In the genomic region with DNA sequence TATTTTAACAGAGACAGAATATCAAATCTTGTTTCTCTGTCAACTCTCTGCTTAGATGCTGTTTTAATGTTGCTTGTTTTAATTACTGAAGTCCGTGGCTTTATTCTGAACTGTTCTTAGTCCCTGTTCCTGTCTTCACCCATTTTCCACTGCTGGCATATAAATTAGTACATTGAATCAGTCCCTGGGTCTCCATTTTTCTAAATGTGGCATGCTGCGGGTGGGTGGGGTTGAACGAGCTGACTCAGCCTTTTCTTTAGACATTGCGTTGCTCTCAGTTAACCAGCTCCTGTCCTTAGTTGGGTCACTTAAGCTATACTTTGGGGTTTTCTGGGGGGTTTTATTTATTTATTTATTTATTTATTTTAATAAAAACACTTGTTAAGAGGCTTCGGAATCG, we compare ENCODE assay signal across 9 mouse cellular contexts. TPM values are rescaled to one million over a fixed set of nuclear protein-coding genes. Genes with fewer than 3 reads are reported as not detected.
DNase-seq lines count a peak whose midpoint lies in the region; ATAC-seq and TF ChIP-seq lines count a peak whose summit lies in the region.
"Had no signal": no experiment of that assay in that cellular context is flagged by ENCODE, and none has a peak within 500 bp of the region (broad histone marks: within the 10 kb centered on the region; RNA-seq: fewer than 3 reads in every experiment).

No protein-coding gene starts in this region.

- TF ChIP-seq CTCF in lung, postnatal 0 days (IDR thresholded peaks at IDR 0.05), result no peak
- no peak for TF ChIP-seq CTCF in lung, adult 2 months (IDR thresholded peaks at IDR 0.05; ENCODE audit: insufficient read depth, low read length)
- no peak for TF ChIP-seq CTCF in embryonic fibroblast, embryonic 13.5 days (IDR thresholded peaks at IDR 0.05; ENCODE audit: borderline replicate concordance, insufficient read depth, low read length)

- no peak overlapping the region; the same call in 1 of the 2 replicates for H3K4me3 ChIP-seq in heart, embryonic 10.5 days
- H3K4me3 ChIP-seq in lung, postnatal 0 days (ENCODE audit: low read depth, low read length), result no peak overlapping the region
- H3K4me3 ChIP-seq in lung, adult 2 months (replicated peaks; ENCODE audit: extremely low read depth, low read depth, low read length), result no peak overlapping the region
- peak overlapping the region; percentile 95 for H3K4me3 ChIP-seq in embryonic fibroblast, embryonic 13.5 days (ENCODE audit: insufficient read depth, low read length)
- no peak overlapping the region for H3K4me3 ChIP-seq in myocyte

- DNase-seq in heart, embryonic 10.5 days (ENCODE audit: low spot score), result no peak
- DNase-seq in heart, adult 9 months (ENCODE audit: low spot score in 2 of 2), result no peak
- no peak for DNase-seq in lung, postnatal 0 days (ENCODE audit: low spot score)
- DNase-seq in lung, adult 2 months, result no peak
- DNase-seq in urinary bladder, postnatal 25 days (ENCODE audit: low spot score), result no peak
- DNase-seq in adrenal gland, postnatal 4 days (ENCODE audit: low spot score in 2 of 2), result no peak
- DNase-seq: kidney, adult 18-20 months had no signal

- WGBS in heart, embryonic 10.5 days, result 77% methylated on average over 6 of the region's 6 CpGs
- WGBS in lung, postnatal 0 days, result 61% methylated on average over 6 of the region's 6 CpGs
- 71% methylated on average over 6 of the region's 6 CpGs for WGBS in lung, adult 2 months

- peaks cover 18% of the 10 kb centered on the region for H3K4me1 ChIP-seq in heart, embryonic 10.5 days
- peaks cover 2% of the 10 kb centered on the region; the same call in 1 of the 2 replicates for H3K4me1 ChIP-seq in lung, postnatal 0 days (ENCODE audit: insufficient read depth, low read depth, low read length)
- no peaks in the 10 kb centered on the region; the same call in 1 of the 2 replicates for H3K4me1 ChIP-seq in lung, adult 2 months (ENCODE audit: control insufficient read depth, insufficient read depth, low read length)
- H3K4me1 ChIP-seq in embryonic fibroblast, embryonic 13.5 days (ENCODE audit: control insufficient read depth, insufficient read depth, low read length), result peaks cover 10% of the 10 kb centered on the region

- peaks cover 8% of the 10 kb centered on the region; the same call in 1 of the 2 replicates for H3K27me3 ChIP-seq in heart, embryonic 10.5 days (ENCODE audit: insufficient read depth, poor library complexity, severe bottlenecking)
- H3K27me3 ChIP-seq in lung, postnatal 0 days (replicated peaks; ENCODE audit: insufficient read depth, low read length), result no peaks in the 10 kb centered on the region
- no peaks in the 10 kb centered on the region for H3K27me3 ChIP-seq in myocyte (ENCODE audit: control insufficient read depth, insufficient read depth, insufficient read length)

- H3K36me3 ChIP-seq in heart, embryonic 10.5 days, result no peaks in the 10 kb centered on the region
- H3K36me3 ChIP-seq in lung, postnatal 0 days (ENCODE audit: insufficient read depth, low read length), result no peaks in the 10 kb centered on the region
- H3K36me3 ChIP-seq in myocyte (ENCODE audit: control insufficient read depth, insufficient read depth), result no peaks in the 10 kb centered on the region

- no peak for TF ChIP-seq POLR2A in lung, adult 2 months (IDR thresholded peaks at IDR 0.05; ENCODE audit: borderline replicate concordance, extremely low read depth, low read depth, low read length)
- no peak for TF ChIP-seq POLR2A in embryonic fibroblast, embryonic 13.5 days (IDR thresholded peaks at IDR 0.05; ENCODE audit: low read depth, low read length)
- TF ChIP-seq POLR2A in myocyte (IDR thresholded peaks at IDR 0.05; ENCODE audit: insufficient read length, low read depth), result no peak

- no peaks in the 10 kb centered on the region for H3K9me3 ChIP-seq in heart, embryonic 10.5 days
- H3K9me3 ChIP-seq in lung, postnatal 0 days (ENCODE audit: low read length), result no peaks in the 10 kb centered on the region

- no peak overlapping the region for H3ac ChIP-seq in myocyte (ENCODE audit: control insufficient read depth, insufficient read length)

- H3K9ac ChIP-seq in lung, postnatal 0 days (replicated peaks; ENCODE audit: low read depth), result no peak overlapping the region

- TF ChIP-seq EP300 in lung, postnatal 0 days (IDR thresholded peaks at IDR 0.05), result no peak

- H3K79me2 ChIP-seq in myocyte (ENCODE audit: control insufficient read depth, insufficient read depth), result peaks cover 45% of the 10 kb centered on the region

- no peak for ATAC-seq in lung, postnatal 0 days

- 0 out of 2 replicates have a peak overlapping the region, but pooled peaks have one; percentile 64 for H3K4me2 ChIP-seq in lung, postnatal 0 days (replicated peaks; ENCODE audit: low read depth, low read length)
- H3K4me2 ChIP-seq in myocyte (ENCODE audit: low read depth), result peak overlapping the region; percentile 84

- 0 out of 2 replicates have a peak overlapping the region, but pooled peaks have one; percentile 3 for H3K27ac ChIP-seq in heart, embryonic 10.5 days
- H3K27ac ChIP-seq in lung, postnatal 0 days (ENCODE audit: low read length), result no peak overlapping the region
- no peak overlapping the region for H3K27ac ChIP-seq in embryonic fibroblast, embryonic 13.5 days (ENCODE audit: insufficient read depth, low read length)

TF ChIP-seq in myocyte, 11 proteins besides CTCF, POLR2A, EP300 and RAD21:
- no peak for TF ChIP-seq REST (IDR thresholded peaks at IDR 0.05; ENCODE audit: insufficient read depth, insufficient read length)

RNA-seq across cellular contexts. Expression of gene Ell2, which starts 3.6 kb away (rescaled TPM):
- 9.6 and 12.5 TPM in 2 replicates for polyA plus RNA-seq in heart, embryonic 10.5 days (2016; fragmentation: Nextera tagmentation; extraction: Ambion mirVana)
- 6.1 and 7.0 TPM in 2 replicates for polyA plus RNA-seq in lung, postnatal 0 days (2015; fragmentation: Nextera tagmentation; extraction: Ambion mirVana)
- 4.2 and 4.7 TPM in 2 replicates for polyA plus RNA-seq in lung, adult 2 months (2012; rRNA removed)
- 67.4 and 80.7 TPM in 2 replicates for polyA plus RNA-seq in embryonic fibroblast, embryonic 13.5 days (2011; ENCODE audit: insufficient read length, low read depth, missing spikeins)
- 5.1 TPM for polyA plus RNA-seq in myocyte (2012; fragmentation: generic; extraction: Trizol)
- 10 to 100 TPM; 27.7 to 29.4 TPM for total RNA-seq in adrenal gland, postnatal 4 days (2021)
